Mouse (Mus musculus): ENCODE results near the gene Tmem184c. TPM values are rescaled to one million over a fixed set of nuclear protein-coding genes. Genes with fewer than 3 reads are reported as not detected.
A peak's percentile ranks its signal among the peaks of the same experiment; 100 is the strongest.

Tmem184c gene
- polyA plus RNA-seq, 1 experiment from 2014 or later, result 27.9 TPM

- peak overlapping the region; percentile 56 for H3K9ac ChIP-seq
- H3K4me1 ChIP-seq (replicated peaks), result peaks cover 2% of the 10 kb centered on the region; the same call in 1 of the 2 replicates
- WGBS, result 7% methylated on average over 7 of the region's 7 CpGs
These were observed 877 bp downstream of the Tmem184c start for GRCm38 (mm10) chr8:77609621-77610020.

GRCm38 (mm10) chr8:77584174-77584573, 26.3 kb downstream of the Tmem184c start:
- WGBS, result 80% methylated on average over 4 of the region's 4 CpGs
- Histone ChIP-seq H3K27ac (no peak overlapping the region), H3K9ac (no peak overlapping the region), H3K36me3 (peaks cover 9% of the 10 kb centered on the region; the same call in 1 of the 2 replicates), H3K4me3 (replicated peaks) (no peak overlapping the region), H3K27me3 (replicated peaks) (no peaks in the 10 kb centered on the region), H3K9me3 (no peaks in the 10 kb centered on the region), H3K4me2 (replicated peaks) (no peak overlapping the region), H3K4me1 (replicated peaks) (no peaks in the 10 kb centered on the region)
- no peak for ATAC-seq

More at GRCm38 (mm10) chr8:77609621-77610020, 877 bp downstream of the Tmem184c start:
- H3K27ac ChIP-seq, result no peak overlapping the region
- no peaks in the 10 kb centered on the region for H3K36me3 ChIP-seq
- H3K4me3 ChIP-seq (replicated peaks), result peak overlapping the region; percentile 70
- no peaks in the 10 kb centered on the region for H3K27me3 ChIP-seq (replicated peaks)
- H3K9me3 ChIP-seq, result no peaks in the 10 kb centered on the region
- H3K4me2 ChIP-seq (replicated peaks), result peak overlapping the region; percentile 75
- no peak for ATAC-seq

- Histone ChIP-seq H3K36me3 (peaks cover 9% of the 10 kb centered on the region; the same call in 1 of the 2 replicates), H3K4me3 (replicated peaks) (no peak overlapping the region), H3K27me3 (replicated peaks) (no peaks in the 10 kb centered on the region), H3K4me1 (replicated peaks) (no peaks in the 10 kb centered on the region), H3K27ac (no peak overlapping the region), H3K9ac (no peak overlapping the region), H3K9me3 (no peaks in the 10 kb centered on the region), H3K4me2 (replicated peaks) (no peak overlapping the region)
- ATAC-seq, result no peak
- 95% methylated on average over 7 of the region's 7 CpGs for WGBS
These were observed 32.8 kb downstream of the Tmem184c start for GRCm38 (mm10) chr8:77577674-77578073.

- H3K4me1 ChIP-seq (replicated peaks), result no peaks in the 10 kb centered on the region
- H3K27me3 ChIP-seq (replicated peaks), result no peaks in the 10 kb centered on the region
- WGBS, result 86% methylated on average over 5 of the region's 5 CpGs
- no peak for ATAC-seq
- peaks cover 12% of the 10 kb centered on the region for H3K36me3 ChIP-seq
- H3K27ac ChIP-seq, result no peak overlapping the region
- H3K9ac ChIP-seq, result no peak overlapping the region
- H3K4me3 ChIP-seq (replicated peaks), result no peak overlapping the region
- H3K9me3 ChIP-seq, result no peaks in the 10 kb centered on the region
- no peak overlapping the region for H3K4me2 ChIP-seq (replicated peaks)
These were observed 36.3 kb downstream of the Tmem184c start for GRCm38 (mm10) chr8:77574229-77574628.

- peaks cover 27% of the 10 kb centered on the region for H3K36me3 ChIP-seq
- no peak overlapping the region for H3K9ac ChIP-seq
- no peaks in the 10 kb centered on the region for H3K4me1 ChIP-seq (replicated peaks)
- 68% methylated on average over 3 of the region's 3 CpGs for WGBS
- H3K4me3 ChIP-seq (replicated peaks), result no peak overlapping the region
- no peak overlapping the region for H3K4me2 ChIP-seq (replicated peaks)
- ATAC-seq, result no peak
- H3K9me3 ChIP-seq, result no peaks in the 10 kb centered on the region
- no peaks in the 10 kb centered on the region for H3K27me3 ChIP-seq (replicated peaks)
- H3K27ac ChIP-seq, result no peak overlapping the region
These were observed 49.1 kb downstream of the Tmem184c start for GRCm38 (mm10) chr8:77561441-77561840.

GRCm38 (mm10) chr8:77552491-77552890, 58.0 kb downstream of the Tmem184c start:
- Histone ChIP-seq H3K27ac (no peak overlapping the region), H3K4me3 (replicated peaks) (no peak overlapping the region), H3K9me3 (no peaks in the 10 kb centered on the region), H3K9ac (no peak overlapping the region), H3K27me3 (replicated peaks) (no peaks in the 10 kb centered on the region), H3K4me1 (replicated peaks) (0 out of 2 replicates have a peak, but pooled peaks cover 2% of the 10 kb centered on the region), H3K36me3 (peaks cover 15% of the 10 kb centered on the region), H3K4me2 (replicated peaks) (no peak overlapping the region)
- WGBS, result 96% methylated on average over 3 of the region's 3 CpGs
- ATAC-seq, result no peak

- H3K4me2 ChIP-seq (replicated peaks), result peak overlapping the region; percentile 72
- H3K36me3 ChIP-seq, result peaks cover 15% of the 10 kb centered on the region
- peak overlapping the region; percentile 91 for H3K9ac ChIP-seq
- H3K27me3 ChIP-seq (replicated peaks), result no peaks in the 10 kb centered on the region
- 0 out of 2 replicates have a peak, but pooled peaks cover 2% of the 10 kb centered on the region for H3K4me1 ChIP-seq (replicated peaks)
- H3K27ac ChIP-seq, result peak overlapping the region; percentile 86; the same call in 1 of the 2 replicates
- ATAC-seq, result no peak
- H3K4me3 ChIP-seq (replicated peaks), result peak overlapping the region; percentile 82
- 18% methylated on average over 7 of the region's 7 CpGs for WGBS
- H3K9me3 ChIP-seq, result no peaks in the 10 kb centered on the region
These were observed 60.5 kb downstream of the Tmem184c start for GRCm38 (mm10) chr8:77549881-77550580.

GRCm38 (mm10) chr8:77549121-77549706, 61.3 kb downstream of the Tmem184c start, which contains the start of gene Prmt9:
TSS of gene Prmt9 (plus strand) at chr8:77549397.
- peak; percentile 99 for ATAC-seq
- Histone ChIP-seq H3K27ac (peak within 1 kb of the TSS; percentile 86), H3K9ac (peak within 1 kb of the TSS; percentile 91), H3K36me3 (peaks cover 15% of the 10 kb centered on the region), H3K4me2 (replicated peaks) (peak within 1 kb of the TSS; percentile 72), H3K4me3 (replicated peaks) (peak within 1 kb of the TSS; percentile 82), H3K9me3 (no peaks in the 10 kb centered on the region), H3K4me1 (replicated peaks) (0 out of 2 replicates have a peak, but pooled peaks cover 2% of the 10 kb centered on the region), H3K27me3 (replicated peaks) (no peaks in the 10 kb centered on the region)
- 3% methylated on average over 42 of the region's 42 CpGs for WGBS

Other genes with a start within 250 kb of the Tmem184c start
- gene Arhgap10, start 92.7 kb downstream of the Tmem184c start, polyA plus RNA-seq (2015; fragmentation: Nextera tagmentation; extraction: Ambion mirVana), result 25.8 and 30.9 TPM in 2 replicates
- 16.6 and 16.9 TPM in 2 replicates for gene Prmt9, start 61.3 kb downstream of the Tmem184c start, polyA plus RNA-seq (2015; fragmentation: Nextera tagmentation; extraction: Ambion mirVana)
- 18.8 and 20.3 TPM in 2 replicates for gene Ednra, start 113.8 kb upstream of the Tmem184c start, polyA plus RNA-seq (2015; fragmentation: Nextera tagmentation; extraction: Ambion mirVana)